Mouse (Mus musculus): Measurements from ENCODE around the gene Elavl1.

Elavl1 gene

DNA sequence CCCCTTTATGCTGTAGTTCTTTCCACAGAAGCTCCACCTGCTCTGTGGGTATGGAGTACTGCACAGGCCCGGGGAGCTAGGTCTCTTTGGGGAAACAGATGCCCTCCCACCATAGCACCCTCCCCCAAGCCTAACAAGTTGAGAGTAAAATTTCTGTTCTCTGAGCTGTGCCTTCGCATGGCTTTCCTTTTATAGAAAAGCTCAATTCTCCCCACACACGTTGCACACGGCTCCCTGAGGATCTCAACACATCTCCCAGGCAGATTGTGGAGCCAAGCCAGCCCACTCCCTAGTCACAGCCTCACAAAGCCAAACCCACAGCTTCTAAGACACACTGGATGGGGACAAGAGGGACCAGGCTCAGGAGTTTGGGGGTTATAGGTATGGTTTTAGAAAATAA is 68.3 kb downstream of the Elavl1 start:
- no peak for DNase-seq

DNA sequence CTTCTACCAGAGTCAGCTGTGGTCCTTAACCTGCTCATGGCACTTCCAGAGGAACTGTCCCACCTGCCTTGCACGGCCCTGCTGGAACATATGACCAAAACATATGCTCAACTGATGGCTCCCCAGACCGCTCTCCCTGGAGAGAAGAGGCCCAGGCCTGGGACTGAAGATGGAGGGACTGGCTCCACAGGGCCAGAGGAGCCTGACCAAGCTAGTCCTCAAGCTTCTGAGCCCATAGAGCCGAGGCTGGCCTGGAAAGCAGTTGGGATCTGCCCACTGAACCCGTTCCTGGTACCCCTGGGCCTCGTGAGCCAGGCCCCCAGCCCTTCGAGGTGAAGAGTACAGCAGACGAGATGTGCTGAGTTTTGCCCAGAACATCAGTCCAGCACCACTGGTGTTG is 69.7 kb downstream of the Elavl1 start:
- peak in 1 of 2 experiments; percentile 3 for DNase-seq

DNA sequence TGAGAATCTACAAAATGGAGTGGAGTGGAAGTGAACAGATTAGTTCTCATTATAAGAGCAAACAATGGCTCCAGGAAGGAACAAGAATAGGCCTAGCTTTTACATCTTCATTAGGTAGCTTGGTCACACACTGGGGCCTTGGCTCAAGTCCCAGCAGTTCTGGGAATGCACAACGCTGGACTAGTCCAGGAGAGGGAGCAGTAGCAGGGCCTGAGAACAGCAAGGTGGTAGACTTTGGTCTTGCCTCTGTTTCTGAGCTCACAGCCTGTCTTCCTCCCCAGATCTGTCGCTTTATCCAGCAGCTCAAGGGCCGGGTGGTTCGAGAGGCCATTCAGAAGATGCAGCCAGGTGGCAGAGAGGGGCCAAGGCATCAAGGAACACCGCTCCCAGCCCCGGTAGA is 71.2 kb downstream of the Elavl1 start:
- peak in 1 of 2 experiments; percentile 9 for DNase-seq

DNA sequence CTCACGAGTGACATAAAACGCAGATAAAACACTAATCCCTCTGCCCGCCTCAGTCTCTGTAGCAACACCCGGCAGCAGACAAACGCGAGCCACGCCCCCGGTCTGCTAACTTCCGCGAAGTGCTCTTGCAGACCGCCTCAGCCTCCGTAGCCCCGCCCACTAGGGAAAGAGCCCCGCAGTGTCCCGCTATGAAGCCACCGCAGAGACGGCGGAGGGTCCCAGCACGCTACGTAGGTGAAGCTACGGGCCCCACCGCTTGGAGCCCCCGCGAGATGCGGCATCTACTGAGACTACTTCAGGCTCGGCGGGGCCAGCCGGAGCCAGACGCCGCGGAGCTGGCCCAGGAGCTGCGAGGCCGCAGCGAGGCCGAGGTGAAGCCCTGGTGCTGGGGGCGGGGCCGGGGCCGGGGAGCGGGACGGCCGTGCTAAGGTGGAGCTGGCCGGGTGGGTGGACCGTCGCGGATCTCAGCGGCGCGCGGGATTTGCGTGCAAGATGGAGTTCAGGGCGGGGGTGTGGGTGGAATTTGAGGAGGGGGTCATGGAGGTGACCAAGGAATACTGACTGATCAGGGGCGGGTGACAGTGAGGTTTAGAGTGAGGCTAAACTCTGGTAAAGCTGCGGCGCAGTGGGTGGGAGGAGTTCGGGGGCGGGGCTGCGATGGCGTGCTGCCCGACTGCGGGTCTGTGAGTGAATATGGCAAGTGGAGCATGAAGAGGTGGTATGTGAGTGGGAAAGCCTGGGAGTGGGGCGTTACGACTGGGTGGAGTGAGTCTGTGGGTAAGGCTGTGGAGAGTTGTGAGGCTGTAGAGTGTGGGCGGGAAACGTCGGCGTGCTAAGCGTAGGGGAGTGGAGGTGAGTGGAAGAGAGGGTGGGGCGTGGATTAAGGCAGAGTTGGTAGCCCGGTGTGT is 72.0 kb downstream of the Elavl1 start, which contains the start of gene Snapc2:
Gene Snapc2 (plus strand): TSS at position 147 of the 908 bp plus-strand sequence.
- peak; percentile 90 to 91 for DNase-seq

DNA sequence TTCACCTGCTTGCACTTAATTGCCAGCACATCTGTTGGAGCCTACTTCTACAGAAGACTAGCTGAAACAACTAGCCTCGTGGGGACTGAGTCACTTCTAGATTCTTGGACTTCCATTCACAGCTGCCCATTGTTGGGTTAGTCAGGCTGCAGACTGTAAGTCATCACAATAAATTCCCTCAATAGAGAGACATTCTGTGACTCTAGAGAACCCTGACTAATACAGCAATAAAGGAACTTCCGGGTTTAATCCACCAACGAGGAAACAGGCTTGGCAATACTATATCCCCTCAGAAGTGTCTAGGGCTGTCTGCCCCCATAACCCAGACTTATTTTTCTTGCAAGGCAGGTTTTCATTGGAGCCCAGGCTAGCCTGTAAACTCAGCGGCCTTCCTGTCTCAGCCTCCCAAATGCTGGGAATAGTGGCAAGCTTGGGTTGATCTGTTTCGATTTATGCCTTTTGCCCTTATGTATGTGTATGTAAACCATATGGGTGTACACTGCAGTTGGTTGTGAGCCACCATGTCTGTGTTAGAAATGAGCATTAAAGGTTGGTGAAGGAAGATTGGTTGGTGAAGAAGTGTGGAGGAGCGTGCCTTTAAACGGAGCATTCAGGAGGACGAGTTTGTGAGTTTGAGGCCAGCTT is 73.0 kb downstream of the Elavl1 start:
- DNase-seq: no peak

DNA sequence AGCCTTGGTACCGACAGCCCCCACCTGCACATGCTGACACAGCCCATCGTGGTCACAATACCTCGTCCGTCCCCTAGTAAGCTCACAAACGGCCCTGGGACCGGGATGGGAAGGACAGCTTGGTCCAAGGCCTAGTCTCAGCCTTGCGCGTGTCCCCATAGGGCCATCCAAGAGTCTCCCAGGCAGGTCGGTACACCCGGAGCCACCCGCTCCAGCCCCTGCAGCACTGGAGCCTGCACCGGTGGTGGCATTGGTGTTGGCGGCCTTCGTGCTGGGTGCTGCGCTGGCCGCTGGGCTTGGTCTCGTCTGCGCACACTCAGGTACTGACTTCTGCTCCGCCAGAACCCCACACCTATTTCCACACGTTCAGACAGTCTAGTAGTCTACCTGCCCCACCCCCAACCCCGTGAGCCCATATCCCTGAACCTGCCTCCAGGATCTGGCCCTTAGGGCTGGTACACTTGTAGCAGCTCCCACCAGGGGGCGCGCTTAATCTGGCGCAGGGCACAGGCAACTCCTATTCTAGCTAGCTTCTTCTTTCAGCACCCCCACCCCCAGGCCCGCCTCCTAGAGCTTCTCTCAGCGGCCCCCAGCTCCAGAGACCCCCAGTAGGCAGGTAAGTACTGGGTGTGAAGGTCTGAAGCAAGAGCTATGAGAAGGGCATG is 74.8 kb downstream of the Elavl1 start:
- peak; percentile 56 to 69 for DNase-seq

DNA sequence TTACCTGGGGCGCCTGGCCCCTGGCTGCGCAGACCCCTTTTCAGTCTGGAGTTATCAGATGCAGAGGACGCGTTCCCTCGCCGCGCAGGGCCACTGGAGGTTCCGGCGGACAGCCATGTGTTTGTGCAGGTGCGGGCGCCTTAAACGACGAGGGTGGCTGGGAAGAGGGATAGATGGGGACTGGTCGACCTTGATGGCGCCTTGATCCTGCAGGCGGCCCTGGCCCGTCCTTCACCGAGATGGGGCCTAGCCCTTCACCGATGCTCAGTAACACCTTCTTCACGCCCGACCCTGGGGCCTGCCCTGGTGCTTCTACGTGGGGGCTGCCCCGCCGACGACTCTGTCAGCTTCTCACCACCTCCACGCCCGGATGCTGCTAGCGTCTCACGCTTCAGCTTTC is 76.0 kb downstream of the Elavl1 start:
- no peak for DNase-seq

DNA sequence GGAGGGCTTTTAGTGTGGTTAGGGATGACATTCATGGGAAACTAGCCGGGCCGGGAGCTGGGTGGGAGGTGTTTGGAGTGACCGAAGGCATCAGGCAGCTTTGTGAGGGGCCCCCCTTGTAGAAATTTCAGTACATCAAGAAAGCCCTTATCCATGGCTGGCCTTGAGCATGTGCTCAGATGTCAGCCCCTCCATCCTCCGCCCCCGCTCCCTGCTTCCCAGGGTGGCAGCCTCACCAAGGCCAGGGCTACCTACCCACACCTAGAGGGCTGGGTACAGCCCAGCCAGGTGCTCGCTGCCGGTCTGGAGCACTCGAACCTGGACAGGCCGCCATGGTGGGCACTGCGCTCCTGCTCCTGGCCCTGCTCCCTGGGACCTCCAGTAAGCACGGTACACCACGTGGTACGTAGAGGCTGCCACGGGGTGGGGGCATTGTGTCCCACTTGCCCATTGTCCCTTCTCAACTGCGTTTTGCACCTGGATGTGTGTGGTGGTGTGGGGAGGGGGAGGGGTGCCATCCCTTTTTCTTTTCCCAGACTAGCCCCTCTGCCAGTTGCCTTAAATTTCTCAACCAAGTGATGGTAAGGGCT is 77.2 kb downstream of the Elavl1 start, which contains the start of gene Tgfbr3l:
Gene Tgfbr3l (plus strand): TSS at position 264 of the 590 bp plus-strand sequence.
- DNase-seq: no peak

DNA sequence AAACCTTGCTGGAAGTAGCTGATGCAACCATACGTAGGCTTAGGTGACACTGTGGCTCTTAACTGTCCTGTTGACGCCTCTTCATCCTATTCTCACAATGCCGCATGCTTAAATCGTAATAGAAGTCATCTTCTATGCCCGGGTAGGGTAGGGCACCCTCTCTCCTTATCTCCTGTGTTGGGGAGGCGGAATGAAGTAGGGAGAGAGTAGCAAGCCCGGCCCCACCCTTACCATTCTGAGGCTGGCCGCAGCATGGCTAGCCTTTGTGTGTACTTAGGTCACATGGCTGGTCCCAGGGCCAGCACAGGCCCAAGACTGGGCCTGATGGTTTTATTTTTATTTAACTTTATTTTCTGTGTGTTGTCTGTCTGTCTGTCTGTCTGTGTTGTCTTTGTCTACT is 78.0 kb downstream of the Elavl1 start:
- DNase-seq: no peak

DNA sequence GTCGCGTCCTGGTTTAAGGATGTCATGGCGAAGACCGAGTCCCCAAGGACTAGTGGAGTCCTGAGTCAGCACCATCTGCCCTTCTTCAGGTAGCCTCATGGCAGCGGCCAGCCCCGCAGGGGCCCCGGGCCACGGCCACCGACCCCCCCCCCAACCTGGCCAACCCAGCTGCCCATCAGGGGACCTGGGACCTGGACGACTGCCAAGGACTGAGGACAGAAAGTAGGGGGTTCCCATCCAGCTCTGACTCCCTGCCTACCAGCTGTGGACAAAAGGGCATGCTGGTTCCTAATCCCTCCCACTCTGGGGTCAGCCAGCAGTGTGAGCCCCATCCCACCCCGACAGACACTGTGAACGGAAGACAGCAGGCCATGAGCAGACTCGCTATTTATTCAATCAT is 79.5 kb downstream of the Elavl1 start:
- no peak for DNase-seq

DNA sequence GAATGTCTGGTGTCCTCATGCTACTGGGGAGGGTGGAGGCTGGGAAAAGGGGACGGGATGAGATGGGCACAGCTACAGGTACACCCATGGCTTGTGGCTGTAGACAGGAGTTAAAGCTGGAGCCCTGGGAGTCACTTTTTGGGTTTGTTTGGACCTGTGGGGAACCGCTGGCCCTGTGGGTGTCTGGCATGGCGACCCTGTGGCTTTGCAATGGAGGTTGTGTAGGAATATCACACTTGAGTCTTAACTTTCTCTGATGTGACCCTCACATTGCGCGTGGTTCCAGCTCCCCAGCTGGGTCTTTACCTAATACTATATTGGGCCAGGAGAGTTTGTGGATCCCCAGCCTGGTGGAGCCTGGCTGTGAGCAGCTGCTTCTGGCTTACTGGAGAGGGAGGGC is 80.2 kb downstream of the Elavl1 start:
- DNase-seq: no peak

DNA sequence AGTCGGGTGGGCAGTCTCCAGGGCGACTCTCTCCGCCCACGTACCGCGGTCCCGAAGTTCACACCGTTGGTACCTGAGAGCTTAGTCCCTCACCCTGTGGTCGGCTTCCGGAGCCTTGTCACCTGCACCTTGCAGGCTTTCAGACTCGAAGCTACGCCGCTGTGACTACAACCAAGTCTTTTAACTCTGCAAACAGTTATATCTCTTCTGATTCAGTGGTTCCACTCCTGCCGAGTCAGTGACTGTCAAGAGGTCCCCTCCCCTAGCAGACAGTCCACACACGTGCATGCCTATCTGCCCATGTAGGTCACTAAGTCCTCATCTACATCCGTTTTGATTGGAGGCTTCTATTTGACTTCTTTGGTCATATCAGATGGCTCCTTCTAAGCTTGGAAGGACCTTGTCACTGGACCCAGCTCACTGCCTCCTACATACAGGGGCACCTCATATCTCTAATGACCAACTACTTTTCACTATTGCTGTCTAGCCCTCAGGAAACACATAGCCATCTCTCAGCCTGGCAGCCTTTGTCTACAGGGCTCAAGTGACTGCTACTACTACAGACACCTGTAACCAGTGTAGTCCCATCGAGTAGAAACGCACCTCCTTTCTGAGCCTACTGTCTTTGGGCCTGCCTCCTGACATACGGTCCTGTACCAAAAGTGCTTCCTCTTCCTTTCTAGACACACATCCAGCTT is 85.9 kb downstream of the Elavl1 start:
- no peak for DNase-seq

DNA sequence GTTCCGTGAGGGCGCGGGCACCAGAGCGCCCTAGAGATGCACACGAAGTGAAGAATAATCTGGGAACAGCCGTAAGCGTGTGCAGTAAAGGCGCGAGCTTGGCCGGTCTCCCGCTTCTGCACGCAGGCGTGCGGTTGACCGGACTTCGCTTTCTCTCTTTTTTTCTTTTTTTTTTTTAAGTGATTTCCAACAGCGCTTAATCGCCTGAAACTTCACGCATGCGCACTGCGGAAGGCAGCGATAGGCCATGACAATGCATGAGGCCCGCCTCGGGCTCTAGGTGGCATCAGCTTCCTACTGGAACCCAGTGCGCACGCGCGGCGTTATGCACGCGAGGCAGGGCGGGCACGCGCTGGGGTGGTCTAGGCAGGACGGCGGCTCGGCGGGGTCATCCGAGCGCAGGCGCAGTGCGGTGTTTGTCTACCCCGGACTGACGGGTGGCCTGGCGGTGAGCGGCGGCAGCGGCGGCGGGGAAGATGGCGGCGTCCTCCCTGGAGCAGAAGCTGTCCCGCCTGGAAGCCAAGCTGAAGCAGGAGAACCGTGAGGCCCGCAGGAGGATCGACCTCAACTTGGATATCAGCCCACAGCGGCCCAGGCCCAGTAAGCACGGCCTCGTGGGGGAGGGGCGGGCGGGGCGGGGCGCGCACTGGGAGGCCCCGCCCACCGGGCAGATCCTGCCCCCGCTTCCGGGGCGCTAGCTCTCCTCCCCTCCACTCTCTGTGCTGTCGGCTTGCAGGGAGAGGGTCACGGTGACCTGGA is 86.6 kb downstream of the Elavl1 start, which contains the start of the genes Map2k7 and Gm49320:
Gene Map2k7 (plus strand): TSS at position 307 of the 759 bp plus-strand sequence.
Gene Gm49320 (plus strand): TSS at position 432 of the 759 bp plus-strand sequence.
- DNase-seq: peak; percentile 99

DNA sequence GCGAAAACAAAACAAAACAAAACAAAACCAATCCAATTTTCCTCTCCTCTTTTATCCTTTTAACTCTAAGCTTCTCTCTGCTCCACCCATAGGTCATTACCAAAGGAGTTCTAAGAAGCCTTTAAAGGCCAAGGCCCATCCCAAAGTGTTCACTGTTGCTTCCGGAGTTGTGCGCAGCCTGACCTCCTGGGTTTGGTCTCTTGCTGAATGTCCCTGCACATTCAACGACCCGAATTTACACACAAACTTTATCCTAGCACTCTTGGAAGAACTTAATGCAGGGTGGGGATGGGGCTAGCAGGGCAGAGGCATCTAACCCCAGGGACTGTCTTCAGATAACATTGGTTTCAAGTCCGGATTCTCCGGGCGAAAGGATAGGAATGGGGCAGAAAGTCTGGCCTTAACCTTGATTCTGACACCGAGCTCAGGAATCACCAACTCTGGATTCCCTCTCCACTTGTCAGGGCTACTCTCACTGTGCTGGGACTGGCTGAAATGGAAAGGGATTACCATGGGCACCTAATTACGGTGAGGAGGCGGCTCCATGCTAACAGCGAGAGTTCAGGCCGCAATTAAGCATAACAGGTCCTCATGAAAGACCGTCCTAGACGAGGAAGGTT is 87.3 kb downstream of the Elavl1 start:
- DNase-seq: no peak

Data from thymus, adult 18-20 months (tissue).